Comparison of ENCODE assay signal across 16 mouse cellular contexts in the genomic region with DNA sequence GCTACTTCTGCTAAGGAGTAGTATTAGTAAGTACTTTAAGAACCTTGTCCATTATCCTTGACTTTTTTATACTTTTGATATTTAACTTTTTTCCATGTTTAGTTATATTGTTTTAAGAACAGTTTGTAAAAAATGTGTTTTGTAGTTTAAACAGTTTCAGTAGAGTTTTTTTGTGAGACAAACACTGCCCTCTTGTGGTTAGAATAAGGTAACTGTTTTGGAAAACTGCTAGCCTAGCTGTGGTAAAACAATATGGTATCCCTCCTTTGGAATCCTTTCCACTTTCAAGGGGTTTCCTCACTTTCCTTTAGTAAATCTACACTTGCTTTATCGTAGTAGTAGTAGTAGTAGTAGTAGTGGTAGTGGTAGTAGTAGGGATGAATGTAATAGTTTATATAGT. TPM values are rescaled to one million over a fixed set of nuclear protein-coding genes. Genes with fewer than 3 reads are reported as not detected.
DNase-seq lines count a peak whose midpoint lies in the region; ATAC-seq and TF ChIP-seq lines count a peak whose summit lies in the region.
"Had no signal": no experiment of that assay in that cellular context is flagged by ENCODE, and none has a peak within 500 bp of the region (broad histone marks: within the 10 kb centered on the region; RNA-seq: fewer than 3 reads in every experiment).

No protein-coding gene starts in this region.

- H3K4me2 ChIP-seq in liver, embryonic 14.5 days (ENCODE audit: low read depth), result no peak overlapping the region
- no peak overlapping the region for H3K4me2 ChIP-seq in liver, embryonic 11.5 days
- H3K4me2 ChIP-seq: liver, embryonic 15.5 days had no signal

- H3K79me2 ChIP-seq in MEL (ENCODE audit: control insufficient read depth, insufficient read depth, low read length, poor library complexity), result peaks cover 52% of the 10 kb centered on the region

- no peak for TF ChIP-seq POLR2A in MEL (IDR thresholded peaks at IDR 0.05; ENCODE audit: control insufficient read depth in 1 of 2, insufficient read depth in 1 of 2, low read depth in 1 of 2, low read length in 2 of 2, poor library complexity in 1 of 2)

- TF ChIP-seq EP300 in liver, embryonic 14.5 days (IDR thresholded peaks at IDR 0.05; ENCODE audit: low read depth), result no peak
- TF ChIP-seq EP300 in MEL (IDR thresholded peaks at IDR 0.05; ENCODE audit: low read depth in 1 of 2, low read length in 2 of 2), result no peak

- H3K27ac ChIP-seq in liver, embryonic 14.5 days, result no peak overlapping the region
- no peak overlapping the region for H3K27ac ChIP-seq in liver, embryonic 11.5 days (ENCODE audit: low read depth, low read length)
- H3K27ac ChIP-seq in MEL (ENCODE audit: control insufficient read depth, low read depth, low read length), result no peak overlapping the region
- H3K27ac ChIP-seq: forebrain, embryonic 10.5 days; liver, embryonic 15.5 days had no signal

- no peaks in the 10 kb centered on the region for H3K9me3 ChIP-seq in liver, embryonic 14.5 days (ENCODE audit: control insufficient read depth, low read length)
- H3K9me3 ChIP-seq in liver, embryonic 11.5 days (ENCODE audit: control insufficient read depth, low read length), result no peaks in the 10 kb centered on the region
- H3K9me3 ChIP-seq in MEL (replicated peaks; ENCODE audit: insufficient read depth, low read length), result no peaks in the 10 kb centered on the region
- H3K9me3 ChIP-seq: forebrain, embryonic 10.5 days; liver, embryonic 15.5 days had no signal

- 76% methylated on average over 1 of the region's 1 CpGs for WGBS in liver, embryonic 14.5 days (ENCODE audit: insufficient replicate concordance)
- 91% methylated on average over 1 of the region's 1 CpGs for WGBS in liver, embryonic 11.5 days

- peak; percentile 34 for TF ChIP-seq RAD21 in MEL (IDR thresholded peaks at IDR 0.05; ENCODE audit: low read depth, low read length)

- H3K36me3 ChIP-seq in liver, embryonic 14.5 days (replicated peaks; ENCODE audit: control insufficient read depth, insufficient read depth, low read depth), result no peaks in the 10 kb centered on the region
- no peaks in the 10 kb centered on the region for H3K36me3 ChIP-seq in liver, embryonic 11.5 days (ENCODE audit: control insufficient read depth, insufficient read depth, low read length)
- H3K36me3 ChIP-seq in MEL (ENCODE audit: control insufficient read depth in 1 of 2, insufficient read depth in 2 of 2, low read length in 2 of 2), result peaks cover 11 to 39% of the 10 kb centered on the region in 2 experiments

- H3K9ac ChIP-seq in liver, embryonic 14.5 days (replicated peaks), result no peak overlapping the region
- no peak overlapping the region for H3K9ac ChIP-seq in liver, embryonic 11.5 days (ENCODE audit: low read depth, low read length)
- no peak overlapping the region for H3K9ac ChIP-seq in MEL (ENCODE audit: control insufficient read depth, low read depth, low read length, poor library complexity, severe bottlenecking)
- H3K9ac ChIP-seq: liver, embryonic 15.5 days had no signal

- H3K27me3 ChIP-seq in liver, embryonic 14.5 days (ENCODE audit: control insufficient read depth, insufficient read depth, low read length), result no peaks in the 10 kb centered on the region
- H3K27me3 ChIP-seq in liver, embryonic 11.5 days (replicated peaks; ENCODE audit: control insufficient read depth, insufficient read depth, low read length), result no peaks in the 10 kb centered on the region
- no peaks in the 10 kb centered on the region for H3K27me3 ChIP-seq in MEL (ENCODE audit: control insufficient read depth in 1 of 2, insufficient read depth in 2 of 2, low read length in 2 of 2)
- H3K27me3 ChIP-seq: liver, embryonic 15.5 days had no signal

- peak; percentile 47 for TF ChIP-seq CTCF in liver, embryonic 14.5 days (IDR thresholded peaks at IDR 0.05; ENCODE audit: low read depth)
- peak in 2 of 3 experiments; percentile 35 to 67; a peak in 4 of 6 replicates for TF ChIP-seq CTCF in MEL (IDR thresholded peaks at IDR 0.05 in 2 of 3, conservative IDR thresholded peaks at IDR 0.05 in 1 of 3; ENCODE audit: control insufficient read depth in 1 of 3, insufficient read depth in 1 of 3, low read depth in 2 of 3, low read length in 3 of 3, poor library complexity in 1 of 3, severe bottlenecking in 1 of 3)

- peak; percentile 5 for DNase-seq in embryo, embryonic 11 days
- no peak for DNase-seq in embryo, embryonic 10 days (ENCODE audit: low spot score)
- peak in 1 of 3 experiments; percentile 20 for DNase-seq in liver, embryonic 14.5 days (ENCODE audit: low read depth in 3 of 3, low spot score in 3 of 3)
- no peak for DNase-seq in liver, embryonic 11.5 days (ENCODE audit: low spot score)
- DNase-seq in MEL (ENCODE audit: low read depth, low spot score), result peak; percentile 56
- no peak for DNase-seq in cerebellum, adult 11-12 months
- no peak for DNase-seq in layer of hippocampus, postnatal 14 days (ENCODE audit: low spot score in 2 of 2)
- DNase-seq: adrenal gland, adult 8-10 months; cerebellum, postnatal 10 days; gastrocnemius, postnatal 36 days; heart, postnatal 36 days; midbrain, embryonic 14.5 days; thymus, postnatal 36 days had no signal

- no peak overlapping the region for H3K4me3 ChIP-seq in liver, embryonic 14.5 days (ENCODE audit: insufficient read depth in 1 of 2, low read depth in 2 of 2, low read length in 2 of 2)
- H3K4me3 ChIP-seq in liver, embryonic 11.5 days (ENCODE audit: low read depth, low read length), result no peak overlapping the region
- H3K4me3 ChIP-seq in MEL (ENCODE audit: control insufficient read depth in 1 of 2, insufficient read depth in 1 of 2, low read depth in 2 of 2, low read length in 2 of 2), result no peak overlapping the region
- H3K4me3 ChIP-seq: forebrain, embryonic 10.5 days; liver, embryonic 15.5 days had no signal

- no peak for ATAC-seq in liver, embryonic 14.5 days (ENCODE audit: insufficient read depth)
- no peak for ATAC-seq in liver, embryonic 11.5 days (replicated peaks; ENCODE audit: low FRiP score)
- ATAC-seq in megakaryocyte progenitor cell, adult 5-6 weeks (replicated peaks; ENCODE audit: poor library complexity), result peak; percentile 62

- peaks cover 0 to 2% of the 10 kb centered on the region in 2 experiments; a peak in 1 of 4 replicates for H3K4me1 ChIP-seq in liver, embryonic 14.5 days (replicated peaks; ENCODE audit: control insufficient read depth in 2 of 2, insufficient read depth in 2 of 2, low read length in 1 of 2)
- H3K4me1 ChIP-seq in liver, embryonic 11.5 days (replicated peaks; ENCODE audit: control insufficient read depth, insufficient read depth, low read length), result peaks cover 5% of the 10 kb centered on the region
- peaks cover 12 to 24% of the 10 kb centered on the region in 2 experiments for H3K4me1 ChIP-seq in MEL (ENCODE audit: control insufficient read depth in 1 of 2, insufficient read depth in 2 of 2, low read length in 2 of 2)
- H3K4me1 ChIP-seq: forebrain, embryonic 10.5 days had no signal

TF ChIP-seq in MEL, 35 proteins besides CTCF, POLR2A, EP300 and RAD21:
- TF ChIP-seq SIN3A (IDR thresholded peaks at IDR 0.05; ENCODE audit: low read length) (0 out of 2 replicates have a peak, but pooled peaks have one; percentile 34), POLR2AphosphoS2 (IDR thresholded peaks at IDR 0.05; ENCODE audit: low read length) (no peak), MYB (IDR thresholded peaks at IDR 0.05; ENCODE audit: low read depth, low read length) (no peak), ZC3H11A (IDR thresholded peaks at IDR 0.05; ENCODE audit: low read depth, low read length) (0 out of 2 replicates have a peak, but pooled peaks have one; percentile 2), ZKSCAN1 (IDR thresholded peaks at IDR 0.05; ENCODE audit: low read depth, low read length) (no peak), TAL1 (IDR thresholded peaks at IDR 0.05; ENCODE audit: low read length) (no peak), SMC3 (IDR thresholded peaks at IDR 0.05; ENCODE audit: low read depth, low read length) (peak; percentile 34), HCFC1 (IDR thresholded peaks at IDR 0.05; ENCODE audit: low read depth, low read length) (no peak), POLR2AphosphoS5 (IDR thresholded peaks at IDR 0.05; ENCODE audit: borderline replicate concordance, low read depth, low read length) (no peak), ZNF384 (IDR thresholded peaks at IDR 0.05; ENCODE audit: low read depth, low read length) (0 out of 2 replicates have a peak, but pooled peaks have one; percentile 42)

RNA-seq across cellular contexts. Expression of a gene that starts 11.2 kb away (rescaled TPM):
- polyA plus RNA-seq in liver, embryonic 14.5 days (2012; rRNA removed), result 5.9 and 6.7 TPM in 2 replicates
- polyA plus RNA-seq in liver, embryonic 14.5 days (2014; fragmentation: Nextera tagmentation; extraction: Ambion mirVana), result 7.2 and 8.9 TPM in 2 replicates
- polyA plus RNA-seq in liver, embryonic 11.5 days (2014; fragmentation: Nextera tagmentation; extraction: Ambion mirVana), result 21.4 and 23.4 TPM in 2 replicates
- total RNA-seq in MEL (2012; rRNA removed), result 18.8 and 19.2 TPM in 2 replicates
- 10 to 100 TPM; 26.2 to 62.0 TPM for polyA plus RNA-seq in MEL (2012; ENCODE audit: insufficient read depth in 1 of 2, insufficient read length in 2 of 2, low read depth in 1 of 2, low replicate concordance in 2 of 2, missing spikeins in 1 of 2)
- 38.7 and 50.0 TPM in 2 replicates for total RNA-seq in megakaryocyte progenitor cell, adult 5-6 weeks (2015)
- total RNA-seq in megakaryocyte progenitor cell, adult 5-6 weeks (2017), result 31.4 and 34.8 TPM in 2 replicates
- 10 to 100 TPM; 27.1 to 28.1 TPM for total RNA-seq in layer of hippocampus, postnatal 14 days (2021)

Comparison
In these comparisons a context has a peak if more than half of its experiments do, and no peak if none do; other contexts are left out.
1. DNase-seq: peak in embryo, embryonic 11 days (single experiment) and MEL (single experiment); none in embryo, embryonic 10 days (single experiment), liver, embryonic 11.5 days (single experiment), cerebellum, adult 11-12 months (single experiment) and layer of hippocampus, postnatal 14 days (0 of 2).